Mouse (Mus musculus): ENCODE data around the gene Snx20.

GRCm38 (mm10) chr8:88655334-88655733 is 19.4 kb upstream of the Snx20 start:
- no peak for TF ChIP-seq CTCF (IDR thresholded peaks at IDR 0.05; ENCODE audit: borderline replicate concordance, control insufficient read depth, extremely low read depth, insufficient read depth, low read length, poor library complexity)
- no peak for TF ChIP-seq POLR2A (IDR thresholded peaks at IDR 0.05; ENCODE audit: control insufficient read depth, extremely low read depth, insufficient read depth, low read length, poor library complexity)

Data from thymus, adult 2 months (tissue).